Mouse (Mus musculus) olfactory bulb, adult 2 months (tissue): ENCODE results near the gene Grm2.

ENCODE experiments used
- CTCF ChIP-seq: fragments of 200-500 bp; IDR thresholded peaks from 2 replicates; pipeline ENCODE4 v1.5.1; 2012; ENCODE audit warnings: low read depth, mild to moderate bottlenecking, low read length, moderate library complexity; ENCODE audit not compliant: insufficient read depth
- POLR2A ChIP-seq: fragments of 200-500 bp; IDR thresholded peaks from 2 replicates; pipeline ENCODE4 v1.6.1; 2012; ENCODE audit warnings: mild to moderate bottlenecking, low read depth, low read length, moderate library complexity; ENCODE audit not compliant: insufficient read depth

DNA sequence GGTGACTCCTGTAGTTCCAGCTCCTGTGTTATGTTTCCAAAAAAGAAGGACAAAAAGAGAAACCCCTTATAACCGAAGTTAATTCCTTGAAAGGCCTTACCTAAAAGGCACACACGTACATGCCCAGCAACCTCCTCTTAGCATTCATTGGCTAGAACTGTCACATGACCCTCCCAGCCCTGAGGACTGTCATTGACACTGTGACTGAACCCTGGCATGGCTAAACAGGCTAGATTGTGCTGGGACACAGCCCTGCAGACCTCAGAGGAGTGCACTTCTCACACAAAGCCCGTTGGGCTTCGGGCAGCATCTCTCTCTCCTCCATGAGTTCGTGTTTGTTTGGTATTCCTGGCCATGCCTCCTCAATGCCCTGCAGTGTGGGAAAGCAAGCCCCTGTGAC is 23.7 kb downstream of the Grm2 start:
- no peak for TF ChIP-seq CTCF
- TF ChIP-seq POLR2A, result no peak
